Mouse (Mus musculus) cerebellum, adult 2 months (tissue): ENCODE results near the gene Surf6.

Experiments used
- CTCF ChIP-seq: fragments of 200-500 bp; IDR thresholded peaks from 2 replicates; pipeline ENCODE4 v1.5.1; 2011; ENCODE audit warnings: low read depth, mild to moderate bottlenecking, control low read depth, low read length, moderate library complexity, borderline replicate concordance; ENCODE audit not compliant: insufficient read depth
- POLR2A ChIP-seq: fragments of 200-500 bp; IDR thresholded peaks from 2 replicates; pipeline ENCODE4 v1.6.1; 2011; ENCODE audit warnings: low read length, control low read depth, borderline replicate concordance; ENCODE audit not compliant: insufficient read depth

DNA sequence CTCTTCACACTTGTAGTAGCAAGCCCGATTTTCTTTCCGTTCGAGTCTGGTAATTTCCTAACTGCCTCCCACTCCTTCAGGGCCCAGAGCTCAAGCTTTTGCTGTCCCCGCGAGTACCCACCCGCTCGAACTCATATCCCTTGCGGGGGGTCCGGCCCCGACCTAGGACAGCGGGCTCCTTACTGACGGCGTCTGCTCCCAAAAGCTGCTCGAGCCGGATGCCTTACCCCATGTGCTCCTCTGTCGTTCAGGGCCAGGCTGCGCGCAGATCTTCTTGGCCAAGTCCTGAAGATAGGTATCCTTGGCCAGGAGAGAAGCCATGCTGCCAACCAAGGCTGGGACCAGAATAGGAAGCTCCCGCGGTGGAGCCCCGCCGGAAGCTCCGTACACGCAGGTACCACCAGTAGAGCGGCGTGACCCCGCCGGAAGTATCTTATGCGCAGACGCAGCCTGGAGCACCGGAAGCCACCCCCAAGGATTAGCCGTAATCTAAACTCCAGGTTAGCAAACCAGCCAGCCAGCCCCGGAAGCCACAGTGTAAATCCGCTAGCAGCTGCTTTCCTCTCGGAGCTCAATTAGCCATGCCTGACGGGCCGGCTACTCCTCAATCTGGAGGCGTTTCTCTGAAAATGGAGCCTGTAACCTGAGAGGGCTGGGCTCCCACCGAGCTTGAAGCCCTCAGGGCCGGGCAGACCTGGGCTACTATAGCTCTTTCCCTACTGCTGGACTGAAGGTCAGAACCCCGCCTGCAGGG lies at the start of gene Surf6:
- TF ChIP-seq POLR2A (peak; percentile 71; the same call in 1 of the 2 replicates), CTCF (no peak)
